Mouse (Mus musculus) thymus, adult 2 months (tissue): ENCODE measurements around the gene Dclk1. TPM values are rescaled to one million over a fixed set of nuclear protein-coding genes. Genes with fewer than 3 reads are reported as not detected.

Experiments used
- DNase-seq: peaks from one replicate; pipeline ENCODE4 v3.0.0; 2021
- H3K27ac ChIP-seq: fragments of 200-500 bp; 2 replicates; pipeline ENCODE4 v1.5.1; 2012; ENCODE audit warnings: low read length, control low read depth; ENCODE audit not compliant: control insufficient read depth, insufficient read depth
- H3K27me3 ChIP-seq: fragments of 200-500 bp; 2 replicates; pipeline ENCODE4 v1.6.1; 2012; ENCODE audit warnings: mild to moderate bottlenecking, low read length, moderate library complexity, mixed read lengths; ENCODE audit not compliant: control insufficient read depth, insufficient read depth
- H3K36me3 ChIP-seq: fragments of 200-500 bp; 2 replicates; pipeline ENCODE4 v1.6.1; 2012; ENCODE audit warnings: mild to moderate bottlenecking, low read length, moderate library complexity; ENCODE audit not compliant: control insufficient read depth, insufficient read depth
- H3K4me1 ChIP-seq: fragments of 200-500 bp; replicated peaks from 2 replicates; pipeline ENCODE4 v1.6.1; 2012; ENCODE audit warnings: low read length; ENCODE audit not compliant: control insufficient read depth, insufficient read depth
- H3K4me3 ChIP-seq: fragments of 200-500 bp; 2 replicates; pipeline ENCODE4 v1.5.1; 2012; ENCODE audit warnings: mild to moderate bottlenecking, low read length, control low read depth, moderate library complexity; ENCODE audit not compliant: control insufficient read depth, insufficient read depth
- CTCF ChIP-seq: fragments of 200-500 bp; IDR thresholded peaks from 2 replicates; pipeline ENCODE4 v1.5.1; 2012; ENCODE audit warnings: mild to moderate bottlenecking, control low read depth, low read length, moderate library complexity, borderline replicate concordance; ENCODE audit not compliant: control insufficient read depth, poor library complexity, insufficient read depth; ENCODE audit errors: extremely low read depth
- POLR2A ChIP-seq: fragments of 200-500 bp; IDR thresholded peaks from 2 replicates; pipeline ENCODE4 v1.6.1; 2012; ENCODE audit warnings: mild to moderate bottlenecking, low read length, control low read depth, moderate library complexity; ENCODE audit not compliant: control insufficient read depth, poor library complexity, insufficient read depth; ENCODE audit errors: extremely low read depth
- WGBS: fragments of 180-500 bp; shearing (Covaris S2); methylation state at CpG from one replicate; pipeline ENCODE4 v1.1.7; 2018; 5-methylcytosine and 5-hydroxymethylcytosine counted together
- polyA plus RNA-seq: library from polyadenylated mRNA; depleted of rRNA; stranded (reverse); fragments of >200 nt; gene quantifications from 2 replicates; pipeline ENCODE4 v1.2.3, GENCODE M21; 2012

The Dclk1 gene
- polyA plus RNA-seq, 1 experiment = 1.6 TPM

- DNase-seq = no peak
Observed at GRCm38 (mm10) chr3:55540406-55541140, 298.4 kb downstream of the Dclk1 start.

DNA sequence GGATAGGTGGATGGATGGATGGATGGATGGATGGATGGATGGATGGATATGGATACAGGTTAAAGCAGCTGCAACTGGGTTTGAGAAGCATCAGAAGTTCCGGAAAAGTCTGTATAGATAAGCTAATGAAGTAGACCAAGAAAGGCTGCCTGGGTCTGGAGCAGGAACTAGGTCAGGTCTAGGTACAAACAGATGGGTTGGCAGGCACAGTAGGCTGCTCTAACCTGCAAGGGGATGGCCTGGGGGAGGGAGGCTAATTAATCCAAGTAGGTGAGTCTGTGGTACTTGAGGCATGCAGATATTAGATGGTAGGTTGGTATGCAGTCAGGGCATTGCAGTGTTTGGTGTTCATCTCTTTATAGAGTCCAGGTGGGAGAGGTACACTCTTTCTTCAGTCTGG lies 299.6 kb downstream of the Dclk1 start:
- DNase-seq = no peak
- no peak overlapping the region for H3K27ac ChIP-seq
- WGBS = 100% methylated on average over 1 of the region's 1 CpGs
- H3K4me3 ChIP-seq = no peak overlapping the region
- no peaks in the 10 kb centered on the region for H3K4me1 ChIP-seq
- H3K36me3 ChIP-seq = no peaks in the 10 kb centered on the region
- H3K27me3 ChIP-seq = no peaks in the 10 kb centered on the region
- TF ChIP-seq CTCF = no peak
- TF ChIP-seq POLR2A = no peak

More at GRCm38 (mm10) chr3:55540406-55541140, 298.4 kb downstream of the Dclk1 start:
- Histone ChIP-seq H3K27ac (no peak overlapping the region), H3K4me1 (no peaks in the 10 kb centered on the region), H3K36me3 (no peaks in the 10 kb centered on the region), H3K27me3 (no peaks in the 10 kb centered on the region), H3K4me3 (no peak overlapping the region)
- TF ChIP-seq POLR2A (no peak), CTCF (no peak)
- 94% methylated on average over 6 of the region's 6 CpGs for WGBS

DNA sequence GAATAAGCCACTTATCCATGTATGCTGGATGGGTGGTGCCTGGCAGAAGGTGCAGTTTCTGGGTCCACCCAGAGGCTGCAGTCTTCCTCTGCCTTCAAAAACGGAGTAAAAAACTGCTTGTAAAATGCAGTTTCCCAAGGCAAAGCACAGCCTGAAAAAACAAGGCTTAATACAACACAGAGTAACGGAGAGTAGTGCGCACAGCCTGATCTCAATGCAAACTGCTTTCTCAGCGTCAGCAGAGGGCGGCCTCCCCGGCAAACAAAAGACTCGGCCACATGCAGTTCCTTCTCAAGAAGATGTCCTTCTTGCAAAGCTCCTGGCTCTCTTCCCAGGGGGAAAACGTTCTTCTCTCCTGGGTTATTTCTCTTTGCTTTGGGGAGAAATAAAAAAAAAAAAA lies 300.1 kb downstream of the Dclk1 start:
- Histone ChIP-seq H3K4me1 (no peaks in the 10 kb centered on the region), H3K36me3 (no peaks in the 10 kb centered on the region), H3K4me3 (no peak overlapping the region), H3K27me3 (no peaks in the 10 kb centered on the region), H3K27ac (no peak overlapping the region)
- TF ChIP-seq POLR2A = no peak
- no peak for TF ChIP-seq CTCF
- WGBS = 64% methylated on average over 8 of the region's 8 CpGs
- no peak for DNase-seq

- H3K4me3 ChIP-seq = no peak overlapping the region
Observed at GRCm38 (mm10) chr3:55542947-55543346, 300.8 kb downstream of the Dclk1 start.

GRCm38 (mm10) chr3:55543929-55544684 lies 301.9 kb downstream of the Dclk1 start:
- TF ChIP-seq CTCF (no peak), POLR2A (no peak)
- Histone ChIP-seq H3K36me3 (no peaks in the 10 kb centered on the region), H3K27ac (no peak overlapping the region), H3K4me1 (no peaks in the 10 kb centered on the region), H3K4me3 (no peak overlapping the region), H3K27me3 (no peaks in the 10 kb centered on the region)
- 88% methylated on average over 13 of the region's 13 CpGs for WGBS
- no peak for DNase-seq

More at GRCm38 (mm10) chr3:55542947-55543346, 300.8 kb downstream of the Dclk1 start:
- no peaks in the 10 kb centered on the region for H3K27me3 ChIP-seq
- H3K27ac ChIP-seq = no peak overlapping the region
- no peak for TF ChIP-seq CTCF
- TF ChIP-seq POLR2A = no peak
- WGBS = 84% methylated on average over 16 of the region's 16 CpGs
- no peaks in the 10 kb centered on the region for H3K4me1 ChIP-seq
- H3K36me3 ChIP-seq = no peaks in the 10 kb centered on the region
- DNase-seq = no peak

GRCm38 (mm10) chr3:55545296-55545695 lies 303.1 kb downstream of the Dclk1 start:
- Histone ChIP-seq H3K36me3 (no peaks in the 10 kb centered on the region), H3K4me3 (no peak overlapping the region), H3K4me1 (no peaks in the 10 kb centered on the region), H3K27ac (no peak overlapping the region), H3K27me3 (no peaks in the 10 kb centered on the region)
- DNase-seq = no peak
- TF ChIP-seq POLR2A (no peak), CTCF (no peak)
- 95% methylated on average over 3 of the region's 3 CpGs for WGBS

DNA sequence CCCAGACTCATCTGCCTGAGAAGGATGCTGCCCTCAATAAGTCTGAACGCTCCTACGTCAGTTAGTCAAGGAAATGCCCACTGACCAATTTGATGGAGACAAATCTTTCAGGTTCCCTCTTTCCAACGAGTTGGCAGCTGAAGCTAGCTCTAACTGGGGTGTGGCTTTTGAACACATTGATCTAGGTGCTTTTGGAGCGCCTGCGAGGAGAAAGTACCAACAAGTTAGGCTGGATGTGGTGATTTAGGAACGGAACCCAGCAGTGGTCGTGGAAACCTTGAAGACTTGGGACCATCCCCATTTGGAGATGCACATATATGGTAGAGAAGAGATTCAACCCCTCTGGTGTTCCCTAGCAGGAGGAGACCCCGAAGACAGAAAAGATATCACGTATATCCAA lies 303.8 kb downstream of the Dclk1 start:
- no peak for TF ChIP-seq CTCF
- TF ChIP-seq POLR2A = no peak
- H3K36me3 ChIP-seq = no peaks in the 10 kb centered on the region
- no peak for DNase-seq
- WGBS = 89% methylated on average over 9 of the region's 9 CpGs
- no peak overlapping the region for H3K27ac ChIP-seq
- H3K4me1 ChIP-seq = no peaks in the 10 kb centered on the region
- no peaks in the 10 kb centered on the region for H3K27me3 ChIP-seq
- H3K4me3 ChIP-seq = no peak overlapping the region
